Mouse (Mus musculus) lung, embryonic 14.5 days (tissue): Measurements from ENCODE around the gene Sept5. TPM values are rescaled to one million over a fixed set of nuclear protein-coding genes. Genes with fewer than 3 reads are reported as not detected.

ENCODE experiments used
- ATAC-seq: fragments of 200-750 bp; cut with Nextera tagmentation; 2 replicates; pipeline ENCODE4 v1.8.0; 2017; ENCODE audit warnings: mild to moderate bottlenecking, moderate TSS enrichment, moderate library complexity; ENCODE audit not compliant: insufficient read depth
- DNase-seq: peaks from one replicate; pipeline ENCODE4 v3.0.0-alpha.2; 2015
- H3K27ac ChIP-seq: fragments of 300-500 bp; sonication (generic); 2 replicates; pipeline ENCODE4 v1.5.1; 2014; ENCODE audit warnings: low read depth, mild to moderate bottlenecking, moderate library complexity
- H3K27me3 ChIP-seq: fragments of 300-500 bp; sonication (generic); 2 replicates; pipeline ENCODE4 v1.6.1; 2014; ENCODE audit warnings: low read length, control low read depth; ENCODE audit not compliant: insufficient read depth
- H3K36me3 ChIP-seq: fragments of 300-500 bp; sonication (generic); 2 replicates; pipeline ENCODE4 v1.6.1; 2014; ENCODE audit warnings: control low read depth; ENCODE audit not compliant: insufficient read depth
- H3K4me1 ChIP-seq: fragments of 300-500 bp; sonication (generic); 2 replicates; pipeline ENCODE4 v1.6.1; 2014; ENCODE audit warnings: antibody characterized with exemption, control low read depth; ENCODE audit not compliant: insufficient read depth
- H3K4me2 ChIP-seq: fragments of 300-500 bp; sonication (generic); 2 replicates; pipeline ENCODE4 v1.6.1; 2014; ENCODE audit warnings: mild to moderate bottlenecking
- H3K4me3 ChIP-seq: fragments of 300-500 bp; sonication (generic); 2 replicates; pipeline ENCODE4 v1.5.1; 2014; ENCODE audit warnings: low read depth, low read length
- H3K9ac ChIP-seq: fragments of 300-500 bp; sonication (generic); 2 replicates; pipeline ENCODE4 v1.6.1; 2014
- H3K9me3 ChIP-seq: fragments of 300-500 bp; sonication (generic); 2 replicates; pipeline ENCODE4 v1.6.1; 2016; ENCODE audit warnings: low read depth, low read length, control low read depth
- CTCF ChIP-seq: IDR thresholded peaks from 2 replicates; pipeline ENCODE4 v1.5.1; 2016; ENCODE audit warnings: antibody characterized with exemption, low read depth
- WGBS: fragments of 180-500 bp; shearing (Covaris S2); extraction: QIAGEN DNeasy Blood & Tissue Kit; methylation state at CpG from one replicate; pipeline ENCODE4 v1.1.7; 2014; 5-methylcytosine and 5-hydroxymethylcytosine counted together
- polyA plus RNA-seq: library from polyadenylated mRNA; unstranded; fragments of >200 nt; fragmentation: Nextera tagmentation; extraction: Ambion mirVana; gene quantifications from 2 replicates; pipeline ENCODE4 v1.2.1, GENCODE M21; 2014

Gene Sept5
- polyA plus RNA-seq, 1 experiment from 2014 or later: 19.3 TPM

DNA sequence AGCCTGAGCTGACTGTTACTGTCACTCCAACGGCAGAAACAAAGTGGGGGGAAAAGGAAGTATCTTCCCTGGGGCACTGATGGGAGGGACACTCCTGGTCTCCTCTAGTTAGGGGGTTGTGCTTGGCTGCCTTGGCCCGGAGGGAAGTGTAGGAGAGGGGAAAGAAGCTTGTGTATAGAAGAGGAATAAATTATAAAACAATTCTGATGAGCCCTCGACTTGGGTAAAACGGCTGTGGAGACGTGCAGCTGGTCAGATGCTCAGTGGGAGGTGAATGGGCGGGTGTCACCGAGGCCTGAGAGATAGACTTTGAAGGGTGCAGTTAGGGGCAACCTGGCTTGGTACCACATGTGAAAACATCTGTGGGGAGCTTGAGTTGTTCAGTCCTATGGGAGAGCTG, 1.4 kb upstream of the Sept5 start:
- H3K27ac ChIP-seq: no peak overlapping the region
- no peak overlapping the region for H3K4me3 ChIP-seq
- TF ChIP-seq CTCF: no peak
- H3K9ac ChIP-seq: no peak overlapping the region
- WGBS: 51% methylated on average over 7 of the region's 7 CpGs
- no peaks in the 10 kb centered on the region for H3K9me3 ChIP-seq
- peaks cover 18% of the 10 kb centered on the region; the same call in 1 of the 2 replicates for H3K27me3 ChIP-seq
- DNase-seq (no peak), ATAC-seq (no peak)
- H3K4me1 ChIP-seq: peaks cover 10% of the 10 kb centered on the region; the same call in 1 of the 2 replicates
- H3K4me2 ChIP-seq: no peak overlapping the region
- no peaks in the 10 kb centered on the region for H3K36me3 ChIP-seq

DNA sequence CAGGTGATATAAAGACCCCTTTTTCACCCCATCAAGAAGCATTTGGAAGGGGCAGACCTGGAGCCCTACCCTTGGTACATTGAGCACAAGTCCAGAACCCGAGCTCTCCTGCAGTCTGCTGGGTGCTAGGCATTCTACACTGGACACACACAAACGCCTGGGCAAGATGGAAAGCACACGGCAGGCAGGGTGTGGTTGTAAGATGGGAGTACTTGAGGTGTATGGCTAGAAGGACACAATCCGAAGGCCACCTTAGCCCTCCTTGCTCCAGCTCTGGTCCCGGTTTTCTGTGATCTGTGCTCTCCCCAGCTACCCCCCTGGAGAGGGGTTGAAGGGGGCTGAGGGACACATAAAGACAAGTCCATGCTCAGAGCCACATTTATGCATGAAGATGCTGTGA, 537 bp upstream of the Sept5 start:
- Histone ChIP-seq H3K27ac (no peak overlapping the region), H3K9me3 (no peaks in the 10 kb centered on the region)
- WGBS: 50% methylated on average over 5 of the region's 5 CpGs

DNA sequence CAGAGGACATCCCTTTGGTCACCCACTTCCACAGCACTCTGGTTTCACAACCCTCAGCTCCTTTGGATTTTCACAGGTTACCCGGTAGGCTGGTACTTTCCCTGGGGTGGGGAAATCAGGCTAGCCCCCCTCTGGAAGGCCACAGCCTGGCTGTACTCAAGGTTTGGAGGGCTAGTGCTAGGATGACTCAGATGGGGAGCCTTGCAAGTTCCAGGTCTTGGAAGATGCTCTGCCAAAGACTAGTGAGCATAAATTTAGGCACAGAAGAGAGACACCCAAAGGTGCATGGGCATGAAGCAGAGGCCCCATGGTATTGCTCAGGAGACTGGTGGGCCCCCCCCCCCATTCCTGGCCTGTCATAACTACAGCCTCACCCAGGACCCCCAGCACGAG, 810 bp downstream of the Sept5 start:
- Histone ChIP-seq H3K4me2 (peak overlapping the region; percentile 88), H3K4me1 (peaks cover 15% of the 10 kb centered on the region), H3K27ac (no peak overlapping the region), H3K4me3 (peak overlapping the region; percentile 74), H3K9me3 (no peaks in the 10 kb centered on the region), H3K27me3 (peaks cover 40% of the 10 kb centered on the region), H3K36me3 (0 out of 2 replicates have a peak, but pooled peaks cover 8% of the 10 kb centered on the region), H3K9ac (peak overlapping the region; percentile 73)
- 29% methylated on average over 2 of the region's 2 CpGs for WGBS
- no peak for DNase-seq
- TF ChIP-seq CTCF: no peak
- ATAC-seq: no peak; the same call in 1 of the 2 replicates

More for the DNA sequence above, 537 bp upstream of the Sept5 start:
- peak overlapping the region; percentile 73 for H3K9ac ChIP-seq
- TF ChIP-seq CTCF: no peak
- DNase-seq (no peak), ATAC-seq (peak; percentile 2; the same call in 1 of the 2 replicates)
- peaks cover 15% of the 10 kb centered on the region for H3K4me1 ChIP-seq
- H3K4me2 ChIP-seq: peak overlapping the region; percentile 88
- H3K4me3 ChIP-seq: peak overlapping the region; percentile 74
- peaks cover 27% of the 10 kb centered on the region for H3K27me3 ChIP-seq
- H3K36me3 ChIP-seq: no peaks in the 10 kb centered on the region

DNA sequence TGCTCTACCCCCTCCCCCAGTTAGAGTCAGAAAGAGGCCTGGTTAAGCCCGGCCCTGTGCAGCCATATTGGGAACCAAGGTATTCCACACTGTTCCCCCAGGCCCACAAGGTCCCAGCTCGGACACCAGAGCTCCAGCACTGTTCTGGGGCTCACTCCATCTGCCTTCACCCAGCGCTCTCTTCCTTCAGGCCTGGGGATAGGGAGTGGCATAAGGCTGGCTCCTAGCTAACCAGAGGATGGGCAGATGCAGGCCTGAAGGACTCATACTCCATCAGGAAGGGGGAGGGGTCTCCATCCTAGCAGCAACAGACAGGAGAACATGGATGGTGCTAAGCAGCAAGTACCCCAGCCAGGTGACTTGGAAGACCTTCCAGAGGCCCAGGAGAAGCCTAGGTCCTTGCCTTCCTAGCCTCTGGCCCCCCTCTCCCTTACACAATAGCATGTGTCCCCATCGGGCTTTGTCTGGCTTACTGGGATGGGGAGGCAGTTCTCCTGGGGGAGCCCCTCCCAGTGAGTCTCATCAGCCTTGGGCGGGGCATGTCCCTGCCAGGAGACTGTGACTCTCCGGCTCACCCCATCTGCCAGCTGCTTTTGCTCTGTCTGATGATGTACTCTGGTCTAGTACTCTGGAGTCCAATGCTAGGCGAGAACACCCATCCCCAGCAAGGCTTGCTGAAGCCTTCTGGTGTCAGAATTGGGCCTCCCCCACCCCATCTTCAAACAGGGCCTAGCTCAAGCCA, 1.4 kb downstream of the Sept5 start:
- no peak for DNase-seq
- Histone ChIP-seq H3K4me1 (peaks cover 15% of the 10 kb centered on the region), H3K9ac (peak overlapping the region; percentile 73), H3K36me3 (0 out of 2 replicates have a peak, but pooled peaks cover 13% of the 10 kb centered on the region), H3K27me3 (peaks cover 46% of the 10 kb centered on the region), H3K4me3 (peak overlapping the region; percentile 74), H3K9me3 (no peaks in the 10 kb centered on the region), H3K27ac (no peak overlapping the region), H3K4me2 (peak overlapping the region; percentile 88)
- no peak for ATAC-seq
- no peak for TF ChIP-seq CTCF
- 60% methylated on average over 7 of the region's 7 CpGs for WGBS

DNA sequence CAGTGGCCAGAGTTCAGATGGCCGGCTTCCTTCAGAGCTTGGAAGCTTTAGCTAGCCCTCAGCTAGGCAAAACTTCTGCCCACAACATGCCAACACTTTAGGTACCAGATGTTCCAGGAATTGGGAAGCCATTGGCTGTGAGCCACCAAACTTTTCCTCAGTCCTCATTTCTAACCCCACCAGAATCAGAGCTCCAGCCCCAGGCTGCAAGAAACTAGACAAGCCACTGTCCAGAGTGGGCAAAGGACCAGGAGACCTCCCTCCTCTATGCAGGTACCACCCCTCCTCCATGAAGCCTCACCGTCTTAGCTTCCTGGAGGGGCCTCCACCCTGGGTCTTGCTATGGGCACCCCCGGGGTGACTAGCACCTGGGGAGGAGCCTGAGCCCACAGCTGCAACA, 2.6 kb downstream of the Sept5 start:
- 0 out of 2 replicates have a peak overlapping the region, but pooled peaks have one; percentile 48 for H3K4me3 ChIP-seq
- peaks cover 15% of the 10 kb centered on the region for H3K4me1 ChIP-seq
- H3K27me3 ChIP-seq: peaks cover 58% of the 10 kb centered on the region
- H3K27ac ChIP-seq: no peak overlapping the region
- no peak for ATAC-seq
- TF ChIP-seq CTCF: no peak
- no peak overlapping the region for H3K9ac ChIP-seq
- no peak for DNase-seq
- 49% methylated on average over 3 of the region's 3 CpGs for WGBS
- peaks cover 25% of the 10 kb centered on the region; the same call in 1 of the 2 replicates for H3K36me3 ChIP-seq
- H3K4me2 ChIP-seq: peak overlapping the region; percentile 90
- H3K9me3 ChIP-seq: no peaks in the 10 kb centered on the region

DNA sequence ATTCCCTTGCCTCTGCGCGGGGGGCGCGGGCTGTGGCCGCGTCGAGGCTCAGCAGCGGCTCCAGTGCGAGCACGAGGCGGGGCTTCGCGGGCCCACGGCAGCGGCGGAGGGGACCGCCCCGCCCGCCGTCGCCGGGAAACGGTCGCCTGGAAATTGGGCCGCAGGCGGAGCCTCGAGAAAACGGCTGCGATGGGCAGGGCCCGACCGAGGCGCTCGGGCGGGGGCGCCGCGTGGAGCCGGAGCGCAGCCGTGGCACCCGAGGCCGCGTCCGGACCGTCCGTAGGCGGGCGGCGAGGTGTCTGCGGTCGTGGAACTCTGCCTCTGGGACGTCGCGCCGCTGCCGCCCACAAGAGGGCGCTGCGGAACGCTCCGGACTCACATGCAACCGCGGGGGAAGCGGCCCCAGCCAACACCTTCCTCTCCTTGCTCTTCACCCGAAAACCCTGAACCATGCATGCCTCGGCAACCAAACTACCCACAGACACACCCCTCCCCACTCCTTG, 3.3 kb downstream of the Sept5 start, which contains the start of gene Gm49601:
Gm49601 (minus strand) TSS at position 52 of the 503 bp plus-strand sequence.
- Histone ChIP-seq H3K9me3 (no peaks in the 10 kb centered on the region), H3K4me1 (peaks cover 15% of the 10 kb centered on the region), H3K36me3 (peaks cover 26% of the 10 kb centered on the region; the same call in 1 of the 2 replicates), H3K9ac (peak within 1 kb of the TSS; percentile 54), H3K4me3 (peak within 1 kb of the TSS; percentile 48), H3K4me2 (peak within 1 kb of the TSS; percentile 90), H3K27me3 (peaks cover 65% of the 10 kb centered on the region), H3K27ac (no peak within 1 kb of the TSS)
- ATAC-seq: peak; percentile 28
- peak; percentile 88 for TF ChIP-seq CTCF
- under 1% methylated on average over 52 of the region's 65 CpGs for WGBS
- peak; percentile 89 for DNase-seq

DNA sequence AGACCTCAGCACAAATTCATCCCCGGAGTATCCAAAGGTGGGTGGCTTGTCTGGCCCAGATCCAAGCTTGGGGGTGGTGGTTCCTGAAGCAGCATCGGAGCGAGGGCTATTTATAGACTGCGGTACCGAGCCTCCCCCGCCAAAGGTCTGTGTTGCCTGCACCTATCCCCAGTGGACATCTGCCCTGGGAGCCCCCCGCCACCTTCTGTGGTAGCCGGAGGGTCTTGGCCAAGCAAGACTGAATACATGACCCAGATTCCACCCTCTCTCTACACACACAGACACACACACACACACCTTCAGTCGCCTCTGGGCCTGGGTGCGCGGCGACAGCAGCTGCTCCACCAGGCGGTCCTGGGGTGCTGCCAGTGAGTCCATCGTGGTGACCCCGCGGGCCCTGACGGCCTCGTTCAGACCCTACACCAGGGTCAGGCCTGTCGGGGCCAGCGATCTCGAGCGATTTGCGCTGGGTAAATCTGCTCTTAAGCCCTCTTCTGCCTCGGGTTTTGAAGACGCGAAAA, 3.9 kb downstream of the Sept5 start:
- peak overlapping the region; percentile 48 for H3K4me3 ChIP-seq
- peaks cover 26% of the 10 kb centered on the region; the same call in 1 of the 2 replicates for H3K36me3 ChIP-seq
- no peak for DNase-seq
- peak overlapping the region; percentile 90 for H3K4me2 ChIP-seq
- ATAC-seq: 0 out of 2 replicates have a peak, but pooled peaks have one; percentile 0
- H3K9me3 ChIP-seq: no peaks in the 10 kb centered on the region
- peaks cover 17% of the 10 kb centered on the region for H3K4me1 ChIP-seq
- WGBS: 16% methylated on average over 26 of the region's 26 CpGs
- no peak overlapping the region for H3K27ac ChIP-seq
- TF ChIP-seq CTCF: no peak
- peak overlapping the region; percentile 54 for H3K9ac ChIP-seq
- peaks cover 71% of the 10 kb centered on the region for H3K27me3 ChIP-seq
